Mouse (Mus musculus): Measurements from ENCODE around the gene Mlx.

DNA sequence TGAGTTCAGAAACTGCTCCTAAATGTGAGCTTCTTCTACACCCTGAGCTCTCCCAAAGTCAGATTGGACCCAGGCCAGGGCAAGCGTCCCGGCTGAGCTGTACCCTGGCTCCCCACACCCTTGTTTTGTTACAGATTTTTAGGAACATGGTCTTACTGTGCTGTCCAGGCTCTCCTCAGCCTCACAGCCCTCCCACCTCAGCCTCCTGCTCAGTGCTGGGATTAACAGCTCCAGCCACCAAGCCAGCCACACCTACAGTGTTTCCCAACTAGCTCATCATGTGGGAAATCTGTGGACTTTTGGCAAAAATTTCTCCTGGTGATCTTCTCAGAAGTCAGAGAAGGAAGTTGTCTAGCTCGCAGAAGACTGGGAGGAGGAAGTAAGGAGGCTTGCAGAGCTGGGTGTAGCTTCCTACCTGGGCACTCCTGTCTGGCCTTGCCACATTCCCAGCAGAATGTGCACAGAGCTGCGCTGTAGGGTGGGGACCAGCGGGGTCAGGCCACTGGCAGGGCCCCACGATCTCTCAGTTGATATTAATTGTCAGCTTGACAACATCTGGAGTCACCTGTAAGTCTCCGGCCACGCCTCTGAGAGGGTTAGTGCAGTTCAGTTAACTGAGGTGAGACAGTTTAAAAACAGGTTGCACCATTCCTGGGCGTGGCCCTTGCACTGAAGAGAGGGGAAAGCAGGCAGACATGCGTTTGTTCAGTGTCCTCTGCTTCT is 34.2 kb upstream of the Mlx start:
- TF ChIP-seq CTCF (IDR thresholded peaks at IDR 0.05) = no peak
- no peak for TF ChIP-seq POLR2A (IDR thresholded peaks at IDR 0.05; ENCODE audit: insufficient read depth, low read depth, low read length)

All from heart, adult 2 months (tissue).